Mouse (Mus musculus) ovary, postnatal 10 days (tissue): Measurements from ENCODE around the gene Akr7a5.

ENCODE experiments used
- DNase-seq: peaks from one replicate; pipeline ENCODE4 v3.0.0; 2022; ENCODE audit warnings: low spot score

Akr7a5 gene

DNA sequence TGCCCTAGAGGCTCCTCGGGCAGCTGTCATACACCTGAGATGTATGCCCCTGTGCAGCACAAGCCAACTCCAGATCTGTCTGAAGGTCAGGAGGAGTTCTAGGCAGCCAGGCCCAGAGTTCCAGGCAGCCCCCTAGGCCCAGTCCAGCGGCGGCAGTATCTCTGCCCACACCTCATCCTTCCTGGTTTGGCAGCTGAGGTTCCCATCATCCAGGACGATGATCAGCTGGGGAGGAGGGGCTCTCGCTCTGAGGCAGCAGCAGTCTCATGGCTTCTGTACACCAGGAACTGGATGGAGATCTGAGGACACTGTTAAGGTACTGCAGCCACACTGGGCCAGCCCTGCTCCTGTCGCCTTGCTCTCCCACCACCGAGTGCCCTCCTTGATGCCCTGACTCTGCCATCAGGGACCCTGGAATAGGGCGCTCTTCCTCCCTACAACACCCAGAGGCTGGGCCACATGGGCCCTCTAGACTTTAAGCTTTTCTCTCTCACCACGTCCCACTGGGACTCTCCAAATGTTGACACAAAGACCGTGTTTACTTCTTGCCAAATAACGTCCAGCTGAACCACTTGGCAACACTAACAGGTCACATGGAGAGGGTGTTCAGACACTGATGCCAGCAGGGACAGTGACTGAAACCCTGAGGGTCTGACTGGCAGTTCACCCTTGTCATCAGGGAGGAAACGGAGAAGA is 11.7 kb upstream of the Akr7a5 start:
- no peak for DNase-seq

DNA sequence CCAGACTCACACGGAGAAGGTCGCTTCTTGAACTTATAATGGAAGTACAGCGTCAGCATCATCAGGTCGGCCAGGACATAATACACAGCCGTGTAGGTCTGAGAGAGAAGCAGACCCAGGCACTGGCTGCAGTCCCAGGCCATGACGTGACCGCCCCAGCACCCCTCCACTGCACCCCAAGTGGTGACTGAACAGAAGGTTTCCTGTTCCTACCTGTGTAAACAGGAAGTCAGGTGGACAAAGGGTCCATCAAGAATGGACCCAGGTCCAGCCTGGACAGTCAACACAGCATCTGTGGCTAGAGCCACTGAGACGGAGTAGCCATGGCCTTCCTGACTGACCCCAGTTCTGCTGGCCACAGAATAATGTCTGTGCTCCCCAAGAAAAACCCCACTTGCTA is 8.8 kb upstream of the Akr7a5 start:
- no peak for DNase-seq

DNA sequence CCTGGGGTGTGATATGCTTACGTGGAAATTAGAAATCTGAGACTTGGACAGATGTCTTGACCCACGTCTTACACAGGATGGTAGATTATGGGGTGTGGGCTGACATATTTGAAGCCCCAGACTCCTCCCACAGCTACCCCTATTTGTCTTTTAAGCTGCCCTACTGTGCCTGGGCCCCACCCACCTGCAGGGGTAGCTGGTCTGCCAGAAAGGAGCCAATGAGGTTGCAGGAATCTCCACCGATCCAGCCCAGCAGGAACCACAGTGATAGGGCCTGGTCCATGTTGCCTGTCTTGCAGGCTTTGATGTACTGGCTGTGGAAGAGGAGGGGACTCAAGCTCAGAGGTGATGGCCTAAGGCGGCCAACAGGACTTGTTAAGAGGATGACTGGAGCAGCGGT is 8.3 kb upstream of the Akr7a5 start:
- no peak for DNase-seq

DNA sequence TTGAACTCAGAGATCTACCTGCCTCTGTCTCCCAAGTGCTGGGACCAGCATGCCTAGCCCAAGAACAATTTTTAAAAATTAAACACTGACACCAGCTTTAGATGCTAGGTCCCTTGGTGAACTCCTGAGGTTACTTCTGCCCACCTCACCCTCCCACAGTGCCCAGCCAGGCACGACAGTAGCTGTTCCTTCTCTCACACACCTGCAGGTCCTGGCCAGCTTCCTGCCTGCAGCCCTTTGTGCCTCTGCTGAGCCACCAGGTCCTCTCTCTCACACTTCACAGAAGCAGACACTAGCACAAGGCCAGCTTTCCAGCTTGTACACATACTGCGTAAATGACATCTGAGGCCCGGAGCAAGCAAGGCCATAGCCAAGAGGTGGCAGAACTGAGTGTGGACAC is 5.0 kb upstream of the Akr7a5 start:
- DNase-seq: no peak

DNA sequence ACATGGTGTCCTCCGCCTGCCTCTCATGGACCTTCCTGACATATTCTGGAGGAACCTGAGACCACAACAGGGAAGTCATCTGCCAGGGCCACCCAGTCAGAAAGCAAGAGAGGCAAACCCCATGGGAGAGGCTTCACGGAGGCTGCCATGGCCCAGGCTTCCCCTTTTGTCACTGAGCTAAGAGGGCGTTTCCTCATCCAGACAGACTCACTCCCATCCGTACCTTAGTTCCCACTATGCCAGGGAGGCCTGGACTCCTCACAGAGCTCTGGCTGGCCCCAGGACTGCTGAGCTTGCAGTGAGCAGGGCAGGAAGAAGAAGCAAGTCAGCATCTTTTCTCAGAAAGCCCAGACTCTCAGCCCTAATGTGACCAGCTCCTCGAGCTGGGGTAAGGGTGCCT is 2.6 kb upstream of the Akr7a5 start:
- DNase-seq: no peak

DNA sequence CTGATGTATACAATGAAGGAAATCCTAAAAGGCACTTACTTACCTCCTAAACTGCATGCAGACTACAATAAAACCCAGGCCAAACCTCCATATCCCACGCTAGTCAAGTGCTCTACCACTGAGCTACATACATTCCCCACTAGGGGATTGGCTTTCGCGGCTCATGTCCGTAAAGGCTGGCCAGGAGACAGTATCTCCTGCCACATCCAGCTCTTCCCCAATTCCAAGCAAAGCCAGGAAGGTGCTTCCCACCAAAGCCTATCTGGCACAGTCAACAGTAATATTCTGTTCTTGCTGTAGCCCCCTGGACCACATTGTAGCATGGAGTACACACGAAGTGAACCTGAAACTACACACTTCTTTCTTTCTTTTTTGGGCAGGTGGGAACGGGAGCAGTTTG is 893 bp upstream of the Akr7a5 start:
- DNase-seq: no peak

DNA sequence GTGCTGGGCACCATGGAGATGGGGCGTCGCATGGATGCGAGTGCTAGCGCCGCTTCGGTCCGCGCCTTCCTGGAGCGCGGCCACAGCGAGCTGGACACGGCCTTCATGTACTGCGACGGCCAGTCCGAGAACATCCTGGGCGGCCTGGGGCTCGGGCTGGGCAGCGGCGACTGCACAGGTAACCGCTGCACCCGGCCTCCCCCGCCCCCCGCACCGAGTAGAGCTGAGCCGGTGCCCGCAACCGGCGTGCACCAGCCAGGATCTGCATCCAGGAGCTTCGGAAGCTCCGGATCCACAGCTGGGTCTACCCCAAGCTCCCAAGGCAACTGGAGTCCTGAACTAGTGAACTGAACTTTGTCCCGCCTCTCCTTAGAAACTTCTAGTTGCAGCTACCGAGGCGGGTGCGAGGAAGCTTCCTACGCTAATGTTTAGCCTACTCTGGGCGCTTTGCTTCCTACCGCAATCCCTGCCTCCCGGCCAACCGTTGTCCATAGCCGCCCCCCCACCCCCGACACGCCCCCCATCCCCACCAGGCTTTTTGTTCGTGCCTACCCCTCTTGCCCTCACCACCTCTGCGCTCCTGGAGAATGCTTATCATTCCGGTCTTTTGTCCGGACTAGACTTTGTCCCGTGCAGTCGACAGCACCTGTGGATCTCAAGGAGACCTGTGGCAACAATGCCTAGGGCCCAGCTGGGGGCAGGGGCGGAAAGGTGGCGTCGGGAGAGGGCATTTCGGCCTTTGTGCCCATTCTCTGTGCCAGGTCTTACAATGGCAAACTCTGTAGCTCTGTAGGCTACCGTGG is 556 bp downstream of the Akr7a5 start:
- DNase-seq: no peak

DNA sequence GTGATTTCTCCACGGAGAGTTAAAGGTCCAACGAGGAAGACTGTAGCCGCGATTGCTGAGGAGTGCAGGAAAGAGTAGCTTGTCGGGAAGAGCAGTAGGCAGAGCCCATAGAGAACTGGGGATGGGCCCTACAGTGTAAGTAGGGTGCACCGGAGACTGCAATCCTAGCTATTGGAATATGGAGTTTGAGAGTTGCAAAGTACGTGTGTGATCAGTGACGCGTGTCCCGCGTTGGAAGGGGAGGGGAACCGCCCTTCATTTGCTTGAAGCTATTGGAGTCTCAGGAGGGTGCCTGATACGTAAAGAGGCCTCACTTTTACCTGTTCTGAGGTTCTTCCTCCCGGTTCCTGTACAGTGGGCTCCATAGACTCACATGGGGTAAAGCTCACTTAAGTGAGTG is 1.2 kb downstream of the Akr7a5 start:
- no peak for DNase-seq

DNA sequence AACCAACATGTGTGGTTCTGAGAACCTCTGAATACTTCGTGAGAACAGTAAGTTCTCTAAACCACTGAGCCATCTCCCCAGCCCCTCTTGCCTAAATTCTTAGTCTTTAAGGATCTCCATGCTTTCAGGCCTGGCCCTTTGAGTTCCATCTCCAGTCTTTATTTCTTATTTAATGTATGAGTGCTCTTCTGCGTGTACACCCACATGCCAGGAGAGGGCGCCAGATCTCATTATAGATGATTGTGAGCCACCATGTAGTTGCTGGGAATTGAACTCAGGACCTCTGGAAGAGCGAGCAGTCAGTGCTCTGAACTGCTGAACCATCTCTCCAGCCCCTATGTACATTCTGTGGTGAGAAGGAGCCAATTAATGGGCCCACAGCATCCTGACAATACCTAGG is 2.1 kb downstream of the Akr7a5 start:
- DNase-seq: no peak

DNA sequence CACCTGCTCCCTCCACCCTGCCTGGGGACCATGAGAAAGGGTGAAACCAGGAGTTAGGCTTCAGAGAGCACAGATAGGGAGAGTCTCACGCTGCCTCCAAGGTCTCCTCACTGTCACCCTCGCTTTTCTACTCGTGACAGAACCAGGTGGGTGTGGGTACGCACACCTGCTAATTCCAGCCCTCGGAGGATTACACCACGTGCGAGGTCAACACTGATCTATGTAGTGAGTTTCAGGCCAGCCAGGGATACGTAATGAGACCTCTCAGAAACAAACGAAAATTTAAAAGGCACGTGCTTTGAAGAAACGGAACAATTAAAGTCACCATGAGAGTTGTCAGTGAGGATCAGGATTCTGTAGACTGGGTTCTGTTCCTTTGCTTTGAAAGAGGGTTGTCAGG is 7.9 kb downstream of the Akr7a5 start:
- DNase-seq: no peak

DNA sequence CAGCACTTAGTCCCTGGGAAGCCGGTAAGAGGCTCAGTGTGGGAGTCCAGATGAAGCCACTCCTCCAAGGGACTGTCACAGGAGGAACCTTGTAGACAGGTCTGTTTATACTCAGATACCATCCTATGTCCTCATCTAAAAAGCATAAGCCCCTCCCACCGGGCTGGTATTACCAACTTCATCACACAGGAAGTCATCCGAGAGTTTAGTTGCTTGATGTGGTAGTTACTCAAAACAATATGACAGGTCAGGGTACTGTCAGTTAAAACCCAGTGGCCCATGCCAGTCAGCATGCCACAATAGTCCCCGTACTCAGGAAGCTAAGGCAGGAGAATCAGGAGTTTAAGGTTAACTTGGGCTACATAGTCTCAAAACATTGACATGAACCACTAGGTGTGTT is 9.2 kb downstream of the Akr7a5 start:
- DNase-seq: no peak

DNA sequence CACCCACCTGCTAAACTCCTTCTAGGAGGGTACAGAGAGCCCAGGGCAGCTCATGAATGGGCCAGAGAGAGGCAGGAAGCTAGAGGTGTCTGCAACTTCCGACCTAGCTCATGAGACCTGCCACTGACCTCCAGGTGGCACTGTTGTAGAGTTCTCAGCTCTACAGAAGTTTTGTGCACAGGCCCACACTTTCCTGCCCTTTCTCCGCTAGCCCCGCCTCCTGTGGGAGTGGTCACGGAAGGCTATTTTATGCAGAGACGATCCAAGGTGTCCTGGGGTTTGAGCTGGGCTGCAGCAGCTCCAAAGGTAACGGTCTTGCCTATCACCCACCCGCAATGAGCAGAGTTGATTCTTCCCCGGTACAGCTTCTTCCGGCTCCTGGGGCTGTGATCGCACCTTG is 20.1 kb downstream of the Akr7a5 start:
- DNase-seq: no peak

DNA sequence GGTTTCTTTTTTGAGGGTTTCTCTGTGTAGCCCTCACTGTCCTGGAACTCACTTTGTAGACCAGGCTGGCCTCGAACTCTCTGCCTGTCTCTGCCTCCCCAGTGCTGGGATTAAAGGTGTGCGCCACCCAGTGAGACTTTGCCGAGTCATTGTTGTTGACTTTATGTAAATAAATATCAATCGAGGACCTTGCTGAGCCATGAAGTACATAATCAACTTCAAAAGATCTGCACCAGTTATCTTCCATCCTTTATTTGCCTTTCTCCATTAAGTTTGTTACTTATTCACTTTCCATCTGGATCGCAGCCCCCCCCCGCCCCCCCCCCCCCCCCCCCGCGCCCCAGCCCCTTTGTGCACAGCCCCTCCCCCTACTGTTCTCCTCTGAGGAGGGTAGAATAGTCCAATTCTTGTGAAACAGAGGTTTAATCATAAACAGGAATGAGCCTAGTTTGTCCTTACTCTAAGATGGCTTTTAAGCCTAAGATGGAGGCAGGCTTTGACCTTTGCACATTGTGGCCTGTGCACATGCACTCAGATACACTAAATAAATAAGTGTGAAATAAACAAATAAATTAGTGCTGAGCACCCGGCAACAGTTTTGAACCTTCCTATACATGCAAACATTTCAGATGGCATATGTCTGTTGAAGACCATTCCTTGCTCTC is 24.2 kb downstream of the Akr7a5 start:
- DNase-seq: no peak

DNA sequence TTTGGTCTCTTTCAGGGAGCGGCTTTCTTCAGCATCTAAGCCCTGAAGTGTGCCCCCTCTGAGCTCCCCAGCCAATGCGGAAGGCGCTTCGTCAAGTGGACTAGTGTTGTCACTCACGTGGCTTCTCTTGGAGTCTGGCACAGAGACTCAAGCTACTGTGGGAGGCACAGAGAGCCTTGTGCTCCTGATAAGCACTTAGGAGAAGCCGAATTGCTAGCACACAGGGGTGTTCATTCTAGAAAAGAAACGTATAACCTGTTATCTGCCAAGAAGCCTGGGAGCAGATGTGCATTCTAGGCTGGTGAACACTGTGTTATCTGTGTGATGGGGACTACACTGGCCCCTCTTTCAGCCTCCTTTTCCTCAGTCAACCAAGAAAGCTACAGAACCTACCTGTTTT is 25.0 kb downstream of the Akr7a5 start:
- no peak for DNase-seq

DNA sequence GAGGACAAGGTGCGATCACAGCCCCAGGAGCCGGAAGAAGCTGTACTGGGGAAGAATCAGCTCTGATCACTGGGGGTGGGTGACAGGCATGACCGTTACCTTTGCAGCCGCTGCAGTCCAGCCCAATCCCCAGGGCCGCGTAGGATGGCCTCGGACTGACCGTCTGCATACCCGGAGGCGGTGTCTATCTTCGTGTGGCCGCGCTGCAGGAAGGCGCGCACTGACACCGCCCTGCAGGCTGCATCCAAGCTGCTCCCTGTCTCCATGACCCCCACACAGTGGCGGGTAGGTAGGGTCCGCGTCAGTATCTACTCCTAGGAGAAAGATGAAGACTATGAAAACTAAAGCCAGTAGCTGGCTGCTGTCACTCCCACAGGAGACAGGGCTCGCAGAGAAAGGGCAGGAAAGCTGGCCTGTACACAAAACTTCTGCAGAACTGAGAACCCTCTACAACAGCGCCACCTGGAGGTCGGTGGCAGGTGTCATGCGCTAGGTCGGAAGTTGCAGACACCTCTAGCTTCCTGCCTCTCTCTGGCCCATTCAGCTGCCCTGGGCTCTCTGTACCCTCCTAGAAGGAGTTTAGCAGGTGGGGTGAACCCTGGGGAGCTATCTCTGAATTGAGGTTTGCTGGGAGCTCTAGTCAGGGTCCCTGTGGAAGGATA is 26.4 kb downstream of the Akr7a5 start:
- peak; percentile 39 for DNase-seq

DNA sequence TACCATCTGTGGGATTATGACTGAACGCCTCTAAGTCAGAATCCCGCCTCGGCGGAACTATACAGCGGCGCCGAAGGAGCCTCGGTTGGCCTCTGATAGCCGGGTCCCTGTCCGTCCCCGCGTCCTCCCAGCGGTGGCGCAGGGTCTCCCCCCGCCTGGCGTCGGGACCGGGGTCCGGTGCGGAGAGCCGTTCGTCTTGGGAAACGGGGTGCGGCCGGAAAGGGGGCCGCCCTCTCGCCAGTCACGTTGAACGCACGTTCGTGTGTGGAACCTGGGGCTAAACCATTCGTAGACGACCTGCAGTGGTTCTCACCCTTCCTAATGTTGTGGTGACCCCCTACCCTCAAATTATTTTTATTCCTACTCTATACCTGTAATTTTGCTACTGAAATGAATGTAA is 27.6 kb downstream of the Akr7a5 start:
- DNase-seq: no peak

DNA sequence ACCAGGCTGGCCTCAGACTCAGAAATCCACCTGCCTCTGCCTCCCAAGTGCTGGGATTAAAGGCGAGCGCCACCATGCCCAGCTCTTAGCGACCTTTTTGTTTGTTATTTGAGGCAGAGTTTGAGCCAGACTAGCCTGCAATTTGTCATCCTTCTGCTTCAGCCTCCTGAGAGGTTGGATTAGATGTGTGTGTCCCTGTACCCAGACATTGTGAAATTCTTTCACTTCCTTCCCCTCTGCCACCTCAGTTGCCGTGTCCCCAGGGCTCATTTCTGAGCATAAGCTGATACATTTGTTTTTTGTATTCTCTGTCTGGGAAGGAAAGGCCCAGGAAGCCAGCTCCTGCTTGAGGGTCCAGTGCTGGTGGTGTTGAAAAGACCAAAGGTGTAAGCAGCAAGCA is 30.3 kb downstream of the Akr7a5 start:
- no peak for DNase-seq

DNA sequence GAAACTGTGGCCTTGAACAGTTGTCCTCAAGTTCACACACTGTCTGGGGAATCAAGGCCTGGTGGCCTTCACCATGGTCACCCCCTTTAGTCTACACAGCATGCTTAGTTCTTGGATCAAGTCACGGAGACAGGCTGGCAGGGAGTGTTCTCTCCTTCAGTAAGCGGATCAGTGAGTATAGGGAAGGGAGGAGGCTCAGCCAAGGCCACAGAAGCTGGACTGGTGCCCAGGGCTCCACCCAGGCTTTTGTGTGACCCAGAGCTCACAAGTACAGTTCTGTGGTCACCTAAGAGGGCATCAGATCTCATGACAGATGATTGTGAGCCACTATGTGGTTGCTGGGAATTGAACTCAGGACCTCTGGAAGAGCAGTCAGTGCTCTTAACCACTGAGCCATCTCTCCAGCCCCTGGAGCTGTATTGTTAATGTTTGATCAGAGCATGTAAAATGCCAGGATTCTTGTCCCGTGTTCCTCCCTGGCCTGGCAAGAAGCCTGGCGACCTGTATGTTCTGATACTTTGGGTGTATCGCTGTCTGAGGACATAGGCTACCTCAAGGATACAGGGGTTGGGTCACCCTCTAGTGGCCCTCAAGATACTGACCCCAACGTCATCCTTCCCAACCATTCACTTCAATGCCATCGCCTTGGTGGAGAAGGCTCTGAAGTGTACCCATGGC is 31.2 kb downstream of the Akr7a5 start:
- no peak for DNase-seq

DNA sequence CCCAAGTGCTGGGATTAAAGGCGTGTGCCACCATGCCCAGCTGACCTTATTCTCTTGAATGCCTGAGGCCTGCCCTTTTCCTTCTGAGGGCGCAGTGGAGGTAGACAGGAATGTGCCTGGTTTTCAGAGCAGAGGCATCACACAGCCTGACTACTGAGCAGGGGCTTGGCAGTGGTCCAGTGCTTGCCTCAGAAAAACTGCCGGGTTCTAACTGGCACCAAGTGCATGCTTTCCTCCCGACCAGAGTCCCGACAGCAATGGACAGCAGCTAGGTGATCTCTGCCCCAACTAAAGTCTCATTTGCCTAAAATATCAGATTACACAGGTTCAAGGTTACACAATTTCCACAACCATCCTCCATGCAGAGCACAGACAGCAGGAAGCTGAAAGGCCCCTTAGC is 33.2 kb downstream of the Akr7a5 start:
- DNase-seq: no peak

DNA sequence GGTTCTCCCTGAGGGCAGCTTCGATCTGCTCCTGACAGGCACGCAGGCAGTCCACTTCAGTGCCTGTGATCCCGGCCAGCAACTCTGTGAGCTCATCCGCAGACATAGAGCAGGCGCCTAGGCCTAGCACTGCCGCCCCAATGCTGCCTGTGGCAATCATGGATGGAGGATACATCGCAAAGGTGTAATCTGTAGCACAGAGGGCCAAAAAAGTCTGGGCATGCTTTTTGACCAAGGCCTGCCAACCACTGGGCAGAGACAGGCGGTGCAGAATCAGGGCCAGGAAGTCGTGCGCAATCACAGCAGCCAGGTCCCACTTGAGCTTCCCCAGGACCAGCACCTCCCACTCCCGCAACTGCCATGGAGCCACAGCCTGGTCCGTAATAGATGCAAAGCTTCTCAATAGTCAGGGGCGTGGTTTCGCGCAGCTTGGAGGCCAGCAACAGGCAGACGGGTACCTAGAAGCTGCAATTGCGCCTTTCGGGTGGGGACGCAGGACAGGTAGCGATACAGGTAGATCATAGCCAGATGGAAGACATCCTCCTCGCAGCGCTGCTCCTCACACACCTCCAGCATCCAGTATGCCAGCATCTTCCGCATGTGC is 35.0 kb downstream of the Akr7a5 start:
- no peak for DNase-seq

DNA sequence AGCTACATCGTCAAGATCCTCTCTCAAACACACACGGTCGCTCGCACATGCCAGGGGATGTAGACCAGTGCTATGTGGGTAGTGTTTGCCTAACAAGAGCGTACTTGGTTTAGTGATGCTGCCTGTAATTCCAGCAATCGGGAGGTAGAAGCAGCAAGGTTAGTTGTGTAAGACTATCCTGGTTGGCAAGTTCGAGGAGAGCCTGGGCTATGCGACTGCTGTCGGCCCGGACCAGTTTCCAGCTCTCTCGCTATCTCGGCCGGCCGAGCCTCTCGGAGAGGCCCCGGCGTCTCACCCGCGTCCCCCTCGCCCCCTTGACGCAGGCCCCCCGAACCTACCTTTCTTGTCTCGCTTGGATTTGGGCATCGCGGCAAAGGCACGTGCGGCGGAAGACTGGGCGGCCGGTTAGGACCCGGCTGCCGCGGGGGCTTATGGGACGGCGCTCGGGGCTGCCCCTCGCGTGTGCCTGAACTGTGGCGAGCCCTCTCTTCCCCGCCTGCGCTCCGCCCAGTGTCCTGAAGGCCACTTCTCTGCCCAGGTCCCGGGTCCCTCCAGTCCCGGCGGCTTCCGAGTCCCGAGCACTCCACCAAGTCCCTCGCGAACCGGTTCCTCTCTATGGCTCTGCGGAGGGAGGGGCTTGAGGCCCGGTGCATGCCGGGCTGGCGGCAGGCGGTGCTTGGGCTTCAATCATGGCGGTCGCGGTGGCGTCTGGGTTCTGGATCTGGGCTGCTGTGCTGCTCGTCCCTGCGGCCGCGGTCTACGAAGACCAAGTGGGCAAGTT is 41.6 kb downstream of the Akr7a5 start, which contains the start of the genes Mrto4, Emc1 and Ubr4:
Mrto4 (minus strand) TSS at position 646 of the 781 bp plus-strand sequence.
Emc1 (plus strand) TSS at position 657 of the 781 bp plus-strand sequence.
Ubr4 (plus strand) TSS at position 679 of the 781 bp plus-strand sequence.
- peak; percentile 80 for DNase-seq
